Mouse (Mus musculus) urinary bladder, postnatal 4 days (tissue): Measurements from ENCODE around the gene Xpo4.

ENCODE experiments used
- DNase-seq, 2 experiments: peaks; one replicate each; pipeline ENCODE4 v3.0.0; 2021 to 2022; ENCODE audit warnings: low spot score in 2 of 2

Gene Xpo4

GRCm38 (mm10) chr14:57609816-57610329, 55.4 kb downstream of the Xpo4 start:
- DNase-seq, result no peak

- DNase-seq, result peak; percentile 72 to 86
These were observed 57.7 kb downstream of the Xpo4 start for GRCm38 (mm10) chr14:57607500-57607899.

- no peak for DNase-seq
These were observed 58.4 kb downstream of the Xpo4 start for GRCm38 (mm10) chr14:57606663-57607365.

- DNase-seq, result no peak
These were observed 72.0 kb downstream of the Xpo4 start for GRCm38 (mm10) chr14:57593279-57593678.

- no peak for DNase-seq
These were observed 73.4 kb downstream of the Xpo4 start for GRCm38 (mm10) chr14:57591830-57592229.

GRCm38 (mm10) chr14:57576364-57577060, 88.7 kb downstream of the Xpo4 start:
- DNase-seq, result no peak

- DNase-seq, result no peak
These were observed 90.2 kb downstream of the Xpo4 start for GRCm38 (mm10) chr14:57574792-57575587.

- DNase-seq, result peak; percentile 93 to 97
These were observed 93.8 kb downstream of the Xpo4 start, which contains the start of gene Eef1akmt1 for GRCm38 (mm10) chr14:57571155-57572133. Eef1akmt1 (minus strand) TSS chr14:57571612.

- no peak for DNase-seq
These were observed 99.6 kb downstream of the Xpo4 start for GRCm38 (mm10) chr14:57565626-57566025.

GRCm38 (mm10) chr14:57556922-57557321, 108.3 kb downstream of the Xpo4 start:
- no peak for DNase-seq

- no peak for DNase-seq
These were observed 109.7 kb downstream of the Xpo4 start for GRCm38 (mm10) chr14:57555471-57556070.

GRCm38 (mm10) chr14:57554434-57554833, 110.8 kb downstream of the Xpo4 start:
- DNase-seq, result peak in 1 of 2 experiments; percentile 51

GRCm38 (mm10) chr14:57552945-57553344, 112.3 kb downstream of the Xpo4 start:
- DNase-seq, result no peak

- DNase-seq, result no peak
These were observed 118.2 kb downstream of the Xpo4 start for GRCm38 (mm10) chr14:57547062-57547461.

GRCm38 (mm10) chr14:57546557-57547021, 118.6 kb downstream of the Xpo4 start:
- peak in 1 of 2 experiments; percentile 31 for DNase-seq

- DNase-seq, result no peak
These were observed 119.1 kb downstream of the Xpo4 start for GRCm38 (mm10) chr14:57546131-57546530.

- DNase-seq, result peak in 1 of 2 experiments; percentile 52
These were observed 119.7 kb downstream of the Xpo4 start for GRCm38 (mm10) chr14:57545526-57545925.

GRCm38 (mm10) chr14:57543420-57544039, 121.7 kb downstream of the Xpo4 start:
- DNase-seq, result no peak

GRCm38 (mm10) chr14:57542231-57542630, 123.0 kb downstream of the Xpo4 start:
- no peak for DNase-seq

GRCm38 (mm10) chr14:57540683-57541082, 124.5 kb downstream of the Xpo4 start:
- DNase-seq, result no peak
